9 mouse cellular contexts compared by ENCODE assay signal in the genomic region with DNA sequence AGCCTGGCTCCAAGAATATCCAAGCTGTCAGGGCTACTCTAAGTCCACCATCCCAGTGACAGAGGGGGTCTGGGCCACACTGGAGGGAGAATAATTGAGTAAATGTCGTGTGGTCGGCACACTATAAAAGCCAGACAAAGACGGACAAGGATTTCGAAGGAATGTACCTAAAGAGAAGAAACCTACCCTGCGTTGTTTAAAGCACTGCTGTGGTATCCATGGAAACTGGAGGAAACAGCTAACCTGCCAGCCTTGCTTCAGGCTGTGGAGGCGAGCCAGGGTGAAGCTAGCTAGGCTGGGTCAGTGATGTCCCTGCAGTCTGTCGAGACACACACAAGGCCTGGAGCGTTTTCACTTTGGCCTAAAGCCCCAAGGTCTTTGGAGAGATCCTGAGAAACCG.
A peak's percentile ranks its signal among the peaks of the same experiment; 100 is the strongest.
DNase-seq lines count a peak whose midpoint lies in the region; ATAC-seq and TF ChIP-seq lines count a peak whose summit lies in the region.
"Had no signal": no experiment of that assay in that cellular context is flagged by ENCODE, and none has a peak within 500 bp of the region (broad histone marks: within the 10 kb centered on the region; RNA-seq: fewer than 3 reads in every experiment).

No protein-coding gene starts in this region.

- H3K9ac ChIP-seq in lung, embryonic 14.5 days, result no peak overlapping the region
- no peak overlapping the region for H3K9ac ChIP-seq in limb, embryonic 14.5 days (ENCODE audit: low read depth, low read length, severe bottlenecking)
- H3K9ac ChIP-seq: heart, embryonic 13.5 days had no signal

- H3K36me3 ChIP-seq in lung, embryonic 14.5 days (ENCODE audit: insufficient read depth), result no peaks in the 10 kb centered on the region
- no peaks in the 10 kb centered on the region for H3K36me3 ChIP-seq in limb, embryonic 14.5 days (ENCODE audit: control insufficient read depth, insufficient read depth, low read length)
- H3K36me3 ChIP-seq: heart, embryonic 13.5 days had no signal

- peak overlapping the region; percentile 13; the same call in 1 of the 2 replicates for H3K27ac ChIP-seq in lung, embryonic 14.5 days (ENCODE audit: low read depth)
- H3K27ac ChIP-seq in limb, embryonic 14.5 days (replicated peaks; ENCODE audit: low read depth, low read length), result peak overlapping the region; percentile 76
- H3K27ac ChIP-seq: heart, embryonic 13.5 days had no signal

- TF ChIP-seq POLR2A in limb, embryonic 14.5 days (IDR thresholded peaks at IDR 0.05; ENCODE audit: borderline replicate concordance, extremely low read depth, insufficient read depth, insufficient read length), result no peak

- H3K4me1 ChIP-seq in lung, embryonic 14.5 days (ENCODE audit: insufficient read depth), result peaks cover 4% of the 10 kb centered on the region; the same call in 1 of the 2 replicates
- H3K4me1 ChIP-seq in limb, embryonic 14.5 days (ENCODE audit: control insufficient read depth, insufficient read depth, low read length), result peaks cover 10% of the 10 kb centered on the region
- H3K4me1 ChIP-seq: heart, embryonic 13.5 days had no signal

- no peak for ATAC-seq in lung, embryonic 14.5 days (ENCODE audit: insufficient read depth)
- peak; percentile 41; the same call in 1 of the 2 replicates for ATAC-seq in limb, embryonic 14.5 days (ENCODE audit: low FRiP score, low read depth)

- H3K27me3 ChIP-seq in lung, embryonic 14.5 days (ENCODE audit: insufficient read depth, low read length), result no peaks in the 10 kb centered on the region
- no peaks in the 10 kb centered on the region for H3K27me3 ChIP-seq in limb, embryonic 14.5 days (ENCODE audit: control insufficient read depth, insufficient read depth, low read length)
- H3K27me3 ChIP-seq: heart, embryonic 13.5 days had no signal

- H3K4me2 ChIP-seq in lung, embryonic 14.5 days, result no peak overlapping the region
- no peak overlapping the region for H3K4me2 ChIP-seq in limb, embryonic 14.5 days (replicated peaks; ENCODE audit: low read depth, low read length, severe bottlenecking)
- H3K4me2 ChIP-seq: heart, embryonic 13.5 days had no signal

- H3K9me3 ChIP-seq in lung, embryonic 14.5 days (ENCODE audit: low read depth, low read length), result no peaks in the 10 kb centered on the region
- no peaks in the 10 kb centered on the region for H3K9me3 ChIP-seq in limb, embryonic 14.5 days (ENCODE audit: control insufficient read depth, low read length)
- H3K9me3 ChIP-seq: heart, embryonic 13.5 days; megakaryocyte, embryonic 14.5 days had no signal

- WGBS in lung, embryonic 14.5 days, result 50% methylated on average over 9 of the region's 9 CpGs
- 39% methylated on average over 9 of the region's 9 CpGs for WGBS in limb, embryonic 14.5 days

- TF ChIP-seq CTCF in lung, embryonic 14.5 days (IDR thresholded peaks at IDR 0.05; ENCODE audit: low read depth), result no peak

- no peak overlapping the region for H3K4me3 ChIP-seq in lung, embryonic 14.5 days (ENCODE audit: low read depth, low read length)
- H3K4me3 ChIP-seq in limb, embryonic 14.5 days (replicated peaks; ENCODE audit: low read length), result no peak overlapping the region
- H3K4me3 ChIP-seq: heart, embryonic 13.5 days; megakaryocyte, embryonic 14.5 days had no signal

- no peak for DNase-seq in lung, embryonic 14.5 days
- DNase-seq in lung, postnatal 36 days, result no peak
- peak; percentile 9 to 12 for DNase-seq in cerebellum, adult 18-20 months
- peak; percentile 38 to 61 for DNase-seq in frontal cortex, postnatal 36 days (ENCODE audit: low spot score in 2 of 2)
- DNase-seq in limb, embryonic 14.5 days (ENCODE audit: low spot score), result peak; percentile 54
- no peak for DNase-seq in kidney, postnatal 36 days
- DNase-seq in thymus, postnatal 4 days, result no peak

Comparison
In these comparisons a context has a peak if more than half of its experiments do, and no peak if none do; other contexts are left out.
1. DNase-seq: peak in cerebellum, adult 18-20 months (2 of 2), frontal cortex, postnatal 36 days (2 of 2) and limb, embryonic 14.5 days (single experiment); none in lung, embryonic 14.5 days (single experiment), lung, postnatal 36 days (single experiment), kidney, postnatal 36 days (0 of 2) and thymus, postnatal 4 days (single experiment).